Mouse (Mus musculus) cerebellum, adult 18-20 months (tissue): ENCODE results near the gene Ptpn20.

Source experiments
- DNase-seq, 2 experiments: peaks; one replicate each; pipeline ENCODE4 v3.0.0; 2021

The Ptpn20 gene

GRCm38 (mm10) chr14:33588951-33589350 is at the start of gene Ptpn20:
Gene Ptpn20 (plus strand): TSS chr14:33589207.
- no peak for DNase-seq

GRCm38 (mm10) chr14:33539559-33540167 is 49.3 kb upstream of the Ptpn20 start:
- no peak for DNase-seq

GRCm38 (mm10) chr14:33545565-33546143 is 43.4 kb upstream of the Ptpn20 start:
- no peak for DNase-seq

DNA sequence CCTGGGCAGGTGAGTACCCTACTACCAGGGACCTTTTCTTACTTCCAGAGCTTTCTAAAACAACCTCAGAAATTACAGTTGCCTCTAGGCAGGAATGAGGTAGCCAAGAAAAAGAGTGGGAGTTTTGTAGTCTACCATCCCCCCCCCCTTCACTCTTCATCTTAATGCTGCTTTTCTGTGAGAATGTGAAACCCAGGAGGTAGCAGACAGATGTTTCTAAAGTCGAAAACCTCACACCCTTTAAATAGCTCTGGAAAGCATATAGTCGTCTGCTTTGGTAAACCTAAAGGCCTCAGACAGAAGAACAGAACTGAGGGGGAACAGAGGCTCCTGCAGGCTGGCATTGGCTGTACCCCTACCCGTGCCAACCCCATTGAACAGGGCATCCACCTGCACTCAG is 40.4 kb upstream of the Ptpn20 start:
- DNase-seq, result no peak

DNA sequence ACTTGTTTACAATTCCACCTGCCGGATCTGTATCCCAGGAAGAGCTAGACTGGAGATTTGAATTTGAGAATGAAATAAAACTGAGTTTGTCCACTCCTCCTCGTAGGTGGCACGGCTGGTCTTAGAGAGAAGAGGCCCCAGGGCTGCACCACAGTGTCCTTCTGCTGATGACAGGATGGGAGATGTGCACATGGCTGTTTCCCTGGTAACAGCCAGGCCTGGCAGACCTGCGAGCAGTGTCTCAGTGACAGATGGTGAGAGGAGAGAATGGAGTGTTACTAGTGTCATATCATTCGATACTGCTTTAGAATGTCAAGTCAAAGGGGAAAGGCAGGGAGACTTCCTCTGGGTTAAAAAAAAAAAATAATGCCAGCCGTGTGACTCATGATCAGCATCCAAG is 39.2 kb upstream of the Ptpn20 start:
- peak; percentile 61 to 77 for DNase-seq

- no peak for DNase-seq
Measured at GRCm38 (mm10) chr14:33570737-33571136, 18.3 kb upstream of the Ptpn20 start.

DNA sequence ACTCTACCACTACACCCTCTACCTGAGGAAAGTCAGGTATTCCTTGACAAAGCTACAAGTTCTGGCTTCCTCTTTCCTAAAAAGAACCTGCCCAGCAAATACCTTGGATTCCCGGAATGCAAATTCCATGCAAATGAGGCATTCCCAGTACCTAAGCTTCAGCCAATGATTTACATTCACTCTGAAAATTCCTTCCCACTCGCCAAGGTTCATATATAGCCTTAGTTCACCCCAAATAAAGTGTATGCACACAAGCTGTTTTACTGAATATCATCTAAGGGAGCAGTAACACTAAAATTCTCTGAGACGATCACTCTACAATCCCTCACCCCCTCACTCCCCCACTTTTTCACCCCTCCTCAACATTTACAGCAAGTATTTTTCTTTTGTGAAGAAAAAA is 15.4 kb upstream of the Ptpn20 start:
- no peak for DNase-seq

- DNase-seq, result no peak
Measured at GRCm38 (mm10) chr14:33579771-33580484, 9.1 kb upstream of the Ptpn20 start.

- no peak for DNase-seq
Measured at GRCm38 (mm10) chr14:33598376-33599130, 9.5 kb downstream of the Ptpn20 start.

GRCm38 (mm10) chr14:33607431-33607830 is 18.4 kb downstream of the Ptpn20 start:
- no peak for DNase-seq

- DNase-seq, result no peak
Measured at GRCm38 (mm10) chr14:33625036-33625435, 36.0 kb downstream of the Ptpn20 start.

- DNase-seq, result peak in 1 of 2 experiments; percentile 8
Measured at GRCm38 (mm10) chr14:33632790-33633372, 43.9 kb downstream of the Ptpn20 start.

- DNase-seq, result no peak
Measured at GRCm38 (mm10) chr14:33634354-33634753, 45.3 kb downstream of the Ptpn20 start.

- DNase-seq, result no peak
Measured at GRCm38 (mm10) chr14:33634774-33635173, 45.8 kb downstream of the Ptpn20 start.

DNA sequence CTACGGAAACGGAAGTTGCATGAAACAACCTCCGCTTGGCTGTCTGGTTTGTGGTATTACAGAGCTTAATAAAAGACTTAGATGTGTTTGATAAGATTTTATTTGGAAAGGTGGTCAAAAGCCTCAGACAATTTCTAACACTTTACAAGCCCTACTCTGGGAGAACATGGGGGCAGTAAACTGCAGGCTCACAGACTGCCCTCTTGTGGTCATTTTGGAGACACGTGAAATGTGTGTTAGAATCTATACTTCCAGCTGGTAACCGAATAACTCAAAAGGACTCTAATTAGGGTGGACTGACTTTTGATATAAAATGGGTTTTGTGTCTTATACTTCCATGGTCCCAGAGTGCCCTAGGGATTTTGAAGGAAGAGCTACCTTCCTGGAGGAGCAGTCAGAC is 50.4 kb downstream of the Ptpn20 start:
- no peak for DNase-seq

GRCm38 (mm10) chr14:33650721-33651120 is 61.7 kb downstream of the Ptpn20 start:
- DNase-seq, result no peak

GRCm38 (mm10) chr14:33657471-33657901 is 68.5 kb downstream of the Ptpn20 start:
- DNase-seq, result no peak

GRCm38 (mm10) chr14:33658331-33658730 is 69.3 kb downstream of the Ptpn20 start:
- DNase-seq, result no peak

GRCm38 (mm10) chr14:33662080-33662479 is 73.1 kb downstream of the Ptpn20 start:
- no peak for DNase-seq

DNA sequence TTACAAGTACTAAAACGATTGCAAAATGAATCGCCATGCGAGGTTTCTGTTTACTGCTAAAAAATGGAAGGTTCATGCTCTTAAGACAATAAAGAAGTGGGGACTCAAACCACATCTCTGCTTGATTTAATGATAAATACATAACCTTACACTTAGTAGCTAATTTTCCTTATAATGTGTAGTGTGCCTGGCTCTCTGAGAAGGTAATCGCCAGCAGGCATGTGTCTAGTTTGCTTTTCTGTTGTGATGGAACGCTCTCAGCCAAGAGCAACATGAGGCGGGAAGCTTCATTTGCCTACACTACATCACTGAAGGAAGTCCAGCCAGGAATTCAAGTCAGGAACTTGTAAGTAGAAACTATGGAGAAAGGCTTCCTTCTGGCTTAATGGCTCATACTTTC is 77.3 kb downstream of the Ptpn20 start:
- no peak for DNase-seq

DNA sequence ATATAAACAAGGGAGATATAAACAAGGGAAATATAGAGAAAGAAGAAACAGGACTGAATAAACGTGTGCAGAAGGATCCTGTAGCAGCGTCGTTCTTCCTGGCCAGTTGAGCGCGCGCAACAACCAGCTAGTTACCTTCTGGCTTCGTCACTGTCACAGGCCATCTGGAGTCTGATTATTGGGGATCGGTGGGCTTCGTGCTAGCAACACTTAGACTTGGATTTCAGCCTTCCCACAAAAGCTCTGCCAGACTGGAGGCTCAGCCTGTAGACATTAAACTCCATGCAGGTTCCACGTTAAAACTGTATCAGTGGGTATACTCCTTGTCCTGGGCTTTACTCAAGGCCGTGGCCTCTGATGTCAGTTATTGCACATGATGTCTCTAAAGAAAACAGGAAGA is 80.9 kb downstream of the Ptpn20 start:
- no peak for DNase-seq

- peak; percentile 38 to 45 for DNase-seq
Measured at GRCm38 (mm10) chr14:33673350-33674087, 84.5 kb downstream of the Ptpn20 start.
